Mouse (Mus musculus) limb, embryonic 15.5 days (tissue): Measurements from ENCODE around the gene Rpl36. TPM values are rescaled to one million over a fixed set of nuclear protein-coding genes. Genes with fewer than 3 reads are reported as not detected.
"Not testable (repeated sequence)": the region's sequence is repeated elsewhere in the genome, so short reads cannot be mapped to it uniquely, and the experiment has no call there.

Experiments
- ATAC-seq: fragments of 200-750 bp; cut with Nextera tagmentation; 2 replicates; pipeline ENCODE4 v1.8.0; 2017; ENCODE audit warnings: low read depth, moderate TSS enrichment; ENCODE audit not compliant: insufficient number of reproducible peaks, low FRiP score, low TSS enrichment
- H3K27ac ChIP-seq: fragments of 300-500 bp; sonication (generic); 2 replicates; pipeline ENCODE4 v1.5.1; 2015; ENCODE audit warnings: moderate library complexity, mild to moderate bottlenecking, inconsistent platforms
- H3K27me3 ChIP-seq: fragments of 300-500 bp; sonication (generic); 2 replicates; pipeline ENCODE4 v1.6.1; 2015; ENCODE audit warnings: inconsistent platforms
- H3K36me3 ChIP-seq: fragments of 300-500 bp; sonication (generic); 2 replicates; pipeline ENCODE4 v1.6.1; 2015; ENCODE audit warnings: inconsistent platforms
- H3K4me1 ChIP-seq: fragments of 300-500 bp; sonication (generic); 2 replicates; pipeline ENCODE4 v1.6.1; 2015; ENCODE audit warnings: inconsistent platforms
- H3K4me2 ChIP-seq: fragments of 300-500 bp; sonication (generic); 2 replicates; pipeline ENCODE4 v1.6.1; 2015; ENCODE audit warnings: mild to moderate bottlenecking, inconsistent platforms
- H3K4me3 ChIP-seq: fragments of 300-500 bp; sonication (generic); 2 replicates; pipeline ENCODE4 v1.5.1; 2015; ENCODE audit warnings: mild to moderate bottlenecking, inconsistent platforms
- H3K9ac ChIP-seq: fragments of 300-500 bp; sonication (generic); 2 replicates; pipeline ENCODE4 v1.6.1; 2015; ENCODE audit warnings: inconsistent platforms
- H3K9me3 ChIP-seq: fragments of 300-500 bp; sonication (generic); 2 replicates; pipeline ENCODE4 v1.6.1; 2016; ENCODE audit warnings: inconsistent platforms
- WGBS: fragments of 180-500 bp; shearing (Covaris S2); methylation state at CpG from one replicate; pipeline ENCODE4 v1.1.7; 2015; 5-methylcytosine and 5-hydroxymethylcytosine counted together
- polyA plus RNA-seq: library from polyadenylated mRNA; unstranded; fragments of >200 nt; fragmentation: Nextera tagmentation; extraction: Ambion mirVana; gene quantifications from 2 replicates; pipeline ENCODE4 v1.2.1, GENCODE M21; 2015

The Rpl36 gene
- polyA plus RNA-seq, 1 experiment from 2014 or later: 1,900 TPM

GRCm38 (mm10) chr17:56611323-56611722, 1.9 kb upstream of the Rpl36 start:
- H3K36me3 ChIP-seq: peaks cover 36% of the 10 kb centered on the region
- 72% methylated on average over 2 of the region's 2 CpGs for WGBS
- H3K9me3 ChIP-seq: no peaks in the 10 kb centered on the region
- no peak for ATAC-seq
- H3K27ac ChIP-seq: 0 out of 2 replicates have a peak overlapping the region, but pooled peaks have one; percentile 50
- no peak overlapping the region; the same call in 1 of the 2 replicates for H3K9ac ChIP-seq
- H3K4me2 ChIP-seq: no peak overlapping the region
- no peak overlapping the region for H3K4me3 ChIP-seq
- H3K4me1 ChIP-seq: peaks cover 46% of the 10 kb centered on the region
- H3K27me3 ChIP-seq: no peaks in the 10 kb centered on the region

GRCm38 (mm10) chr17:56611861-56612564, 1.2 kb upstream of the Rpl36 start:
- WGBS: 22% methylated on average over 14 of the region's 14 CpGs

GRCm38 (mm10) chr17:56612565-56612939, 664 bp upstream of the Rpl36 start:
- not testable (repeated sequence) for H3K9ac ChIP-seq, H3K27me3 ChIP-seq, ATAC-seq, H3K4me3 ChIP-seq, H3K9me3 ChIP-seq, H3K27ac ChIP-seq, H3K4me2 ChIP-seq
- WGBS: 81% methylated on average over 10 of the region's 10 CpGs
- Histone ChIP-seq H3K36me3 (peaks cover 36% of the 10 kb centered on the region), H3K4me1 (peaks cover 44% of the 10 kb centered on the region)

More at GRCm38 (mm10) chr17:56611861-56612564, 1.2 kb upstream of the Rpl36 start:
- no peak for ATAC-seq
- H3K9me3 ChIP-seq: no peaks in the 10 kb centered on the region
- no peak overlapping the region for H3K9ac ChIP-seq
- H3K4me2 ChIP-seq: peak overlapping the region; percentile 10; the same call in 1 of the 2 replicates
- no peaks in the 10 kb centered on the region for H3K27me3 ChIP-seq
- no peak overlapping the region for H3K4me3 ChIP-seq
- peaks cover 36% of the 10 kb centered on the region for H3K36me3 ChIP-seq
- peaks cover 46% of the 10 kb centered on the region for H3K4me1 ChIP-seq
- no peak overlapping the region for H3K27ac ChIP-seq

DNA sequence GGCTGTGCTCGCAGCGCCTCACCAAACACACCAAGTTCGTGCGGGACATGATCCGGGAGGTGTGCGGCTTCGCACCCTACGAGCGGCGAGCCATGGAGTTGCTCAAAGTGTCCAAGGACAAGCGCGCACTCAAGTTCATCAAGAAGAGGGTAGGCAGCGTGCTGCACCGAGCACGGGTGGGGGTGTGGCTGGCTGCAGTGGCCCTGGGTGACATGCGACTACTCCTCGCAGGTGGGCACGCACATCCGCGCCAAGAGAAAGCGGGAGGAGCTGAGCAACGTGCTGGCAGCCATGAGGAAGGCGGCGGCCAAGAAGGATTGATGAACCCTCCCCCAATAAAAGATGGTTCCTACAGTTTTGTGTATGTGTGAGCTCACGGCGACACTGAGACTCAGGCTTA, 677 bp downstream of the Rpl36 start:
- Histone ChIP-seq H3K4me2 (peak overlapping the region; percentile 80), H3K4me1 (peaks cover 31% of the 10 kb centered on the region), H3K36me3 (peaks cover 46% of the 10 kb centered on the region), H3K27ac (peak overlapping the region; percentile 94; the same call in 1 of the 2 replicates), H3K9ac (peak overlapping the region; percentile 68), H3K4me3 (peak overlapping the region; percentile 62)
- not testable (repeated sequence) for H3K9me3 ChIP-seq, ATAC-seq, H3K27me3 ChIP-seq
- WGBS: under 1% methylated on average over 26 of the region's 26 CpGs

DNA sequence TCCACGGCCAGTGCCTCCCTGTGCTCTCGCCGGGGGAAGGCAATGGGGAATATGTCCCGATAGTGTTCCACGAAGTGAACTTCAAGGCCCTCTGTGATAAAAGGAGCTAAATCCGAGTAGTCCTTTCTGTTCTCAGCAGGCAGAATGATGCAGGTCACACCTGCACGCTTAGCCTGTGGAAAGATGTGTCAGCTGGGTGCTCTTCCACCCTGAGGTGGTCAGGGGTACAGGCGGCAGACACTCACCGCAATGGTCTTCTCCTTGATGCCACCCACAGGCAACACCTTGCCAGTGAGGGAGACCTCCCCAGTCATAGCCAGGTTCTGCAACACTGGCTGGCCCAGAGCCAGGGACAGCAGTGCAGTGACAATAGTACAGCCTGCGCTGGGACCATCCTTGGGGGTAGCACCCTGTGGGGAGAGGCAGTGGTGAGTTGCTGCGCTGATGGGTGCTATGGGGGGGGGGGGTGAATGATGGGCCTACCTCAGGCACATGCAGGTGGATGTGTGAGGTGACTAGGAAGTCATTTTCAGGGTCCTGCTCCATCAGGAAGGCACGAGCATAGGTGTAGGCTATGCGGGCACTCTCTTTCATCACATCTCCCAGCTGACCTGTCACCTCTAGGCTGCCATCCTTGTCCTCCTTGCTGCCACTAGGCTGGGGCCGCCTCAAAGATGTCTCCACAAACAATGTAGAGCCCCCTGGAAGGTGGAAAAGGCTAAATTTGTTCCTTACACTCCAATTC, 1.3 kb downstream of the Rpl36 start:
- Histone ChIP-seq H3K27me3 (no peaks in the 10 kb centered on the region), H3K4me3 (peak overlapping the region; percentile 62), H3K36me3 (peaks cover 53% of the 10 kb centered on the region), H3K9ac (peak overlapping the region; percentile 68), H3K4me2 (peak overlapping the region; percentile 80), H3K9me3 (no peaks in the 10 kb centered on the region), H3K27ac (no peak overlapping the region), H3K4me1 (peaks cover 29% of the 10 kb centered on the region)
- no peak for ATAC-seq
- WGBS: 30% methylated on average over 14 of the region's 14 CpGs

- Histone ChIP-seq H3K4me2 (peak overlapping the region; percentile 80), H3K9me3 (no peaks in the 10 kb centered on the region), H3K27ac (no peak overlapping the region), H3K4me1 (peaks cover 27% of the 10 kb centered on the region), H3K4me3 (peak overlapping the region; percentile 62), H3K9ac (0 out of 2 replicates have a peak overlapping the region, but pooled peaks have one; percentile 68), H3K36me3 (peaks cover 60% of the 10 kb centered on the region), H3K27me3 (no peaks in the 10 kb centered on the region)
- 84% methylated on average over 11 of the region's 11 CpGs for WGBS
- ATAC-seq: no peak
These were observed 2.0 kb downstream of the Rpl36 start for GRCm38 (mm10) chr17:56615136-56615784.

DNA sequence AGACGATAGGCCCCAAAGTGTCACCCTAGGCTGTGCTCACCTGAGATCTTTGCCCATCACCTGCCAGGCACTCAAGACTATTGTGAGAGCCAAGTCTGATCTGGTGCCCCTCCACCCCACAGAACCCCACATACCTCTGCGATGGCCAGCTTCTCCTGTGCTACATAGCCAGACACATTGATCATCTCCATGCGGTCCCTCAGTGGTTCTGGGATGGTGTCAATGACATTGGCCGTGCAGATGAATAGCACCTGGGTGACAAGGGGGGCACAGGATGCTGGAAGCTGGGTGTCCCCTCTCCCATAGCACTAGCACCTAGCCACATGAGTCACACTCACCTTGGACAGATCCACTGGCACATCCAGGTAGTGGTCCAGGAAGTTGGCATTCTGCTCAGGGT, 2.6 kb downstream of the Rpl36 start:
- no peak overlapping the region for H3K4me2 ChIP-seq
- H3K4me1 ChIP-seq: peaks cover 23% of the 10 kb centered on the region
- no peaks in the 10 kb centered on the region for H3K27me3 ChIP-seq
- WGBS: 91% methylated on average over 4 of the region's 4 CpGs
- no peak overlapping the region for H3K9ac ChIP-seq
- peaks cover 65% of the 10 kb centered on the region for H3K36me3 ChIP-seq
- no peaks in the 10 kb centered on the region for H3K9me3 ChIP-seq
- H3K4me3 ChIP-seq: no peak overlapping the region
- no peak for ATAC-seq
- H3K27ac ChIP-seq: no peak overlapping the region

DNA sequence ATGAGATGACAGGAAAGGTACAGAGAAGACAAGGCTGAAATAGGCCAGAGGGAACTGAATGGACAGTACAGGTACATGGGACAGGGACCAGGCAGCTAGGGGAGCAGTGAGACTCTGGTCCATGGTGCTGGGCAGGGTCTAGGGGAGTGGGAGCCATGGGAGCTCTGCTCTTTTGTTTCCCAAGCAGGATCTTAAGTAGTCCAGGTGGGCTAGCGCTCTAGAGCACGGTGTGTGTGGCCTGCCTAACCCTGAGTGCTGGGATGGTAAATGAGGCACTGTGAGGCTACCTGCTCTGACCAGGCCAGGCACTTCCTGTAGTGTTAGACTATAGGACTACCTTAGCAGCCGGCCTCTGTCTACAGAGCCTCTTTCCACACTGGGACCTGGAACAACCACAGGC, 3.5 kb downstream of the Rpl36 start:
- no peaks in the 10 kb centered on the region for H3K9me3 ChIP-seq
- no peak for ATAC-seq
- peaks cover 22% of the 10 kb centered on the region for H3K4me1 ChIP-seq
- no peak overlapping the region for H3K9ac ChIP-seq
- no peak overlapping the region for H3K4me2 ChIP-seq
- H3K27ac ChIP-seq: no peak overlapping the region
- peaks cover 74% of the 10 kb centered on the region for H3K36me3 ChIP-seq
- H3K27me3 ChIP-seq: no peaks in the 10 kb centered on the region
- 86% methylated on average over 3 of the region's 3 CpGs for WGBS
- no peak overlapping the region for H3K4me3 ChIP-seq

GRCm38 (mm10) chr17:56617628-56618027, 4.4 kb downstream of the Rpl36 start:
- Histone ChIP-seq H3K27me3 (no peaks in the 10 kb centered on the region), H3K4me2 (no peak overlapping the region), H3K4me1 (peaks cover 18% of the 10 kb centered on the region), H3K9me3 (no peaks in the 10 kb centered on the region), H3K9ac (no peak overlapping the region), H3K27ac (no peak overlapping the region), H3K36me3 (peaks cover 83% of the 10 kb centered on the region), H3K4me3 (no peak overlapping the region)
- 92% methylated on average over 8 of the region's 8 CpGs for WGBS
- ATAC-seq: no peak

GRCm38 (mm10) chr17:56625495-56625894, 12.3 kb downstream of the Rpl36 start:
- Histone ChIP-seq H3K9ac (0 out of 2 replicates have a peak overlapping the region, but pooled peaks have one; percentile 98), H3K9me3 (no peaks in the 10 kb centered on the region), H3K4me3 (peak overlapping the region; percentile 95), H3K36me3 (peaks cover 39% of the 10 kb centered on the region), H3K4me2 (peak overlapping the region; percentile 93), H3K27ac (no peak overlapping the region), H3K27me3 (no peaks in the 10 kb centered on the region), H3K4me1 (peaks cover 30% of the 10 kb centered on the region)
- 82% methylated on average over 3 of the region's 3 CpGs for WGBS
- ATAC-seq: no peak

GRCm38 (mm10) chr17:56626260-56626659, 13.0 kb downstream of the Rpl36 start:
- H3K9me3 ChIP-seq: no peaks in the 10 kb centered on the region
- peak overlapping the region; percentile 85 for H3K27ac ChIP-seq
- H3K4me2 ChIP-seq: peak overlapping the region; percentile 93
- peak overlapping the region; percentile 95 for H3K4me3 ChIP-seq
- H3K9ac ChIP-seq: peak overlapping the region; percentile 98
- no peak for ATAC-seq
- H3K27me3 ChIP-seq: no peaks in the 10 kb centered on the region
- peaks cover 30% of the 10 kb centered on the region for H3K4me1 ChIP-seq
- WGBS: under 1% methylated on average over 32 of the region's 32 CpGs
- H3K36me3 ChIP-seq: peaks cover 31% of the 10 kb centered on the region
